Mouse (Mus musculus): Measurements from ENCODE around the gene Dcun1d1. TPM values are rescaled to one million over a fixed set of nuclear protein-coding genes. Genes with fewer than 3 reads are reported as not detected.

Dcun1d1 gene
- total and polyA plus RNA-seq, 3 experiments = 32.6 to 72.4 (median 42.3) TPM

DNA sequence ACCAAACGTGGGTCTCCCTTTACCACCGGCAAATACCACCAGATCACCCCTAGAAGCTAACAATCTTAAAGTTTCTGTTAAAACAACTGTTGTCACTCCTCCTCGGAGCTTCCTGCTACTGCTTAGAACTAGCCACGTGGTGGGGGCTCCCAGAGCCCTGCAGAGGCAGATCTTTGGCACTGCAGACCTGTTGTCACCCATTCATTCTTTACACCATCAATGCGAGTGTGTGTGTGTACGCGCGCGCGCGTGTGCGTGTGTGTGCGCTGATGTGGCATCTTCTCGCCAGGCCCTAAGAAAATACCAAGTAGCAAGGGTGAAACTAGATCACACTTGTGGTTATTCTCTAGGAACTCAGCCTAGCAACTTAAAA, 3.9 kb downstream of the Dcun1d1 start:
- H3K4me3 ChIP-seq (replicated peaks in 1 of 3; ENCODE audit: low read depth in 2 of 3, low read length in 2 of 3, poor library complexity in 1 of 3) = peak overlapping the region; percentile 77 to 86 (median 85)
- H3K27ac ChIP-seq (ENCODE audit: insufficient read depth, low read depth) = peak overlapping the region; percentile 55; the same call in 1 of the 2 replicates
- H3K27me3 ChIP-seq (replicated peaks) = no peaks in the 10 kb centered on the region
- peak overlapping the region; percentile 92 for H3K4me2 ChIP-seq (ENCODE audit: insufficient read depth, low read depth, poor library complexity, severe bottlenecking)
- peaks cover 10 to 36% of the 10 kb centered on the region in 2 experiments for H3K36me3 ChIP-seq (replicated peaks in 1 of 2; ENCODE audit: control insufficient read depth in 1 of 2, insufficient read depth in 1 of 2, low read length in 1 of 2)
- H3K9me3 ChIP-seq (replicated peaks; ENCODE audit: low read length) = no peaks in the 10 kb centered on the region
- TF ChIP-seq MXI1 (IDR thresholded peaks at IDR 0.05; ENCODE audit: low read depth, low read length) = peak; percentile 97
- peak; percentile 48 for TF ChIP-seq POLR2A (IDR thresholded peaks at IDR 0.05; ENCODE audit: low read depth, low read length)
- TF ChIP-seq USF1 (IDR thresholded peaks at IDR 0.05; ENCODE audit: low read depth, low read length) = peak; percentile 45
- TF ChIP-seq SIN3A (IDR thresholded peaks at IDR 0.05; ENCODE audit: low read length) = peak; percentile 85
- 0 out of 2 replicates have a peak, but pooled peaks have one; percentile 49 for TF ChIP-seq NRF1 (IDR thresholded peaks at IDR 0.05; ENCODE audit: low read depth, low read length)
- TF ChIP-seq TCF12 (IDR thresholded peaks at IDR 0.05; ENCODE audit: low read depth, low read length) = peak; percentile 49
- peak; percentile 98 for TF ChIP-seq MYC (IDR thresholded peaks at IDR 0.05; ENCODE audit: low read depth, low read length)
- peak; percentile 96 for TF ChIP-seq MAX (IDR thresholded peaks at IDR 0.05; ENCODE audit: low read length)
- TF ChIP-seq ETS1 (conservative IDR thresholded peaks at IDR 0.05; ENCODE audit: low read depth, low read length) = no peak
- peak; percentile 74; the same call in 1 of the 2 replicates for TF ChIP-seq TBP (conservative IDR thresholded peaks at IDR 0.05; ENCODE audit: low read depth, low read length)
- TF ChIP-seq BHLHE40 (IDR thresholded peaks at IDR 0.05; ENCODE audit: low read depth, low read length) = no peak
- no peak for TF ChIP-seq GABPA (IDR thresholded peaks at IDR 0.05; ENCODE audit: insufficient replicate concordance, low read depth, low read length)
- peaks cover 52% of the 10 kb centered on the region for H3K79me2 ChIP-seq (replicated peaks; ENCODE audit: control insufficient read depth, extremely low read depth, insufficient read depth, poor library complexity, severe bottlenecking)
- DNase-seq (ENCODE audit: extremely low read depth) = peak; percentile 79
- in situ Hi-C loops (cut with MboI; ENCODE audit: low pct_ligation_motif_present, low pct_unique_long_range_greater_than_20kb, low sequenced_read_pairs) = no loop called here
- peaks cover 10 to 27% of the 10 kb centered on the region in 2 experiments for H3K4me1 ChIP-seq (ENCODE audit: control insufficient read depth in 1 of 2, insufficient read depth in 2 of 2)
- H3K9ac ChIP-seq (ENCODE audit: insufficient read depth, low read depth) = peak overlapping the region; percentile 85
- dilution Hi-C loops (cut with MboI; ENCODE audit: extremely low pct_ligation_motif_present, extremely low pct_unique_long_range_greater_than_20kb, low sequenced_read_pairs) = no loop called here

DNA sequence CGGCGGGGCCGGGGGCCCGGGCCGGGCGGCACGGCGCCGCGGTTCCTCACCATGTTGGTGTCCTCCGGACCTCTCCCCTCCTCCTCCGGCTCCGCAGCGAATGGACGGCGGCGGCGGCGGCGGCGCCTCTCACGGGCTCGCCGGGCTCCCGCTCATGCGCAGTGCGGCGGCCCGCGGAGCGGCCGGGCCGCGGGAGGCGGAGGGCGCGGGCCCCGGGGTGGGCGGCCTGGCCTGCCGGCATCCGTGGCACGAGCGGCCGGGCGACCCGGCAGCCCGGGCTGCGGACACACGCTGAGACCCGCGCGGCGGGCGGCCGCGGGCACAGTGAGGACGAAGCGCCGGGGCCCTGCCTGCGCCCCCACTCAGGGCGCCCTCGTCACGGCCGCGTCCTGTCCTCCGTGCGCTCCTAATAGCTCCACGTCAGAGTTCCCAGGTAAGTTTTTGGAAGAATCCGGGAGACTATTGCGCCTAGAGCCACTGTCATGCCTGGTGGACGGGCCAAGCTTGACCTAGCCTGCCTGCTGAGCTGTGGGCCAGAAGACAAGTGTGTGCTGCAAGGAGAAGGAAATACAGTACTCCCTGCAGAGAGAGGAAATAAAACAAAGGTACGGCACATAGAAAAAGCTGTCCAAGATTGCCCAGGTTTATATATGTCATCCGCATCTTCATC, 4.4 kb downstream of the Dcun1d1 start:
- Histone ChIP-seq H3K27me3 (replicated peaks) (no peaks in the 10 kb centered on the region), H3K9ac (ENCODE audit: insufficient read depth, low read depth) (peak overlapping the region; percentile 85), H3K4me2 (ENCODE audit: insufficient read depth, low read depth, poor library complexity, severe bottlenecking) (peak overlapping the region; percentile 92; the same call in 1 of the 2 replicates), H3K9me3 (replicated peaks; ENCODE audit: low read length) (no peaks in the 10 kb centered on the region), H3K4me1 (ENCODE audit: control insufficient read depth in 1 of 2, insufficient read depth in 2 of 2) (peaks cover 10 to 29% of the 10 kb centered on the region in 2 experiments), H3K79me2 (replicated peaks; ENCODE audit: control insufficient read depth, extremely low read depth, insufficient read depth, poor library complexity, severe bottlenecking) (peaks cover 54% of the 10 kb centered on the region), H3K27ac (ENCODE audit: insufficient read depth, low read depth) (peak overlapping the region; percentile 55), H3K36me3 (replicated peaks in 1 of 2; ENCODE audit: control insufficient read depth in 1 of 2, insufficient read depth in 1 of 2, low read length in 1 of 2) (peaks cover 7 to 30% of the 10 kb centered on the region in 2 experiments), H3K4me3 (replicated peaks in 1 of 3; ENCODE audit: low read depth in 2 of 3, low read length in 2 of 3, poor library complexity in 1 of 3) (peak overlapping the region; percentile 80 to 86 (median 85))
- DNase-seq (ENCODE audit: extremely low read depth) = no peak
- in situ Hi-C loops (cut with MboI; ENCODE audit: low pct_ligation_motif_present, low pct_unique_long_range_greater_than_20kb, low sequenced_read_pairs) (no loop called here), dilution Hi-C loops (cut with MboI; ENCODE audit: extremely low pct_ligation_motif_present, extremely low pct_unique_long_range_greater_than_20kb, low sequenced_read_pairs) (no loop called here)
- TF ChIP-seq POLR2A (IDR thresholded peaks at IDR 0.05; ENCODE audit: low read depth, low read length) (peak; percentile 61), NRF1 (IDR thresholded peaks at IDR 0.05; ENCODE audit: low read depth, low read length) (peak; percentile 90), ZMIZ1 (IDR thresholded peaks at IDR 0.05; ENCODE audit: low read depth, low read length) (0 out of 2 replicates have a peak, but pooled peaks have one; percentile 12), ELF1 (IDR thresholded peaks at IDR 0.05; ENCODE audit: low read depth, low read length) (0 out of 2 replicates have a peak, but pooled peaks have one; percentile 37), KAT2A (IDR thresholded peaks at IDR 0.05; ENCODE audit: insufficient replicate concordance, low read length) (0 out of 2 replicates have a peak, but pooled peaks have one; percentile 39), MAX (IDR thresholded peaks at IDR 0.05; ENCODE audit: low read length) (no peak), IRF4 (IDR thresholded peaks at IDR 0.05; ENCODE audit: low read depth, low read length) (no peak), UBTF (IDR thresholded peaks at IDR 0.05; ENCODE audit: low read depth, low read length) (0 out of 2 replicates have a peak, but pooled peaks have one; percentile 5), NELFE (IDR thresholded peaks at IDR 0.05; ENCODE audit: low read depth, low read length) (peak; percentile 46; the same call in 1 of the 2 replicates), CHD2 (IDR thresholded peaks at IDR 0.05; ENCODE audit: low read length) (no peak)

Data from CH12.LX (cell line).